Mouse (Mus musculus) heart, postnatal 10 days (tissue): ENCODE data around the gene Scrg1. TPM values are rescaled to one million over a fixed set of nuclear protein-coding genes. Genes with fewer than 3 reads are reported as not detected.
"Not testable (repeated sequence)": the region's sequence is repeated elsewhere in the genome, so short reads cannot be mapped to it uniquely, and the experiment has no call there.

ENCODE experiments used
- DNase-seq, 2 experiments: peaks; one replicate each; pipeline ENCODE4 v3.0.0; 2021
- intact Hi-C: fragments of 180-260 bp; cut with DNase I; formaldehyde crosslinking; loops from one replicate; pipeline ENCODE4 v1.15.1; 2025
- total RNA-seq, 2 experiments: library from RNA; stranded (reverse); gene quantifications; 2 replicates each; pipeline ENCODE4 v1.2.3; 2021

Gene Scrg1
- total RNA-seq = not detected

GRCm38 (mm10) chr8:57455765-57456164, at the start of gene Scrg1:
Gene Scrg1 (plus strand): TSS chr8:57455923.
- intact Hi-C loops = no loop called here

GRCm38 (mm10) chr8:57406366-57406765, 49.4 kb upstream of the Scrg1 start:
- no peak for DNase-seq

More at GRCm38 (mm10) chr8:57455765-57456164, at the start of gene Scrg1:
- no peak for DNase-seq

GRCm38 (mm10) chr8:57409333-57409732, 46.4 kb upstream of the Scrg1 start:
- intact Hi-C loops = no loop called here
- no peak for DNase-seq

More at GRCm38 (mm10) chr8:57406366-57406765, 49.4 kb upstream of the Scrg1 start:
- intact Hi-C loops = no loop called here

- intact Hi-C loops = no loop called here
Measured at GRCm38 (mm10) chr8:57409779-57410472, 45.8 kb upstream of the Scrg1 start.

GRCm38 (mm10) chr8:57410473-57410863, 45.3 kb upstream of the Scrg1 start:
- intact Hi-C loops = no loop called here
- peak in 1 of 2 experiments; percentile 24 for DNase-seq

More at GRCm38 (mm10) chr8:57409779-57410472, 45.8 kb upstream of the Scrg1 start:
- no peak for DNase-seq

GRCm38 (mm10) chr8:57411366-57411765, 44.4 kb upstream of the Scrg1 start:
- intact Hi-C loops = no loop called here

GRCm38 (mm10) chr8:57416827-57417226, 38.9 kb upstream of the Scrg1 start:
- DNase-seq = no peak
- intact Hi-C loops = no loop called here

More at GRCm38 (mm10) chr8:57411366-57411765, 44.4 kb upstream of the Scrg1 start:
- DNase-seq = no peak

GRCm38 (mm10) chr8:57426074-57426473, 29.6 kb upstream of the Scrg1 start:
- intact Hi-C loops = loop anchor here (1.0 to 10.0 kb wide), 5 partner anchors 72 to 901 kb away; no protein-coding TSS in a partner anchor
- peak; percentile 56 to 76 for DNase-seq

GRCm38 (mm10) chr8:57427581-57428366, 27.9 kb upstream of the Scrg1 start:
- DNase-seq = no peak
- intact Hi-C loops = loop anchor here (2.0 to 10.0 kb wide), 5 partner anchors 373 to 903 kb away; no protein-coding TSS in a partner anchor

GRCm38 (mm10) chr8:57428566-57428965, 27.2 kb upstream of the Scrg1 start:
- DNase-seq = no peak
- intact Hi-C loops = loop anchor here (2.0 to 10.0 kb wide), 5 partner anchors 372 to 904 kb away; no protein-coding TSS in a partner anchor

GRCm38 (mm10) chr8:57429166-57429887, 26.4 kb upstream of the Scrg1 start:
- intact Hi-C loops = loop anchor here (1.0 to 10.0 kb wide), 6 partner anchors 102 to 905 kb away; no protein-coding TSS in a partner anchor
- peak; percentile 83 to 92 for DNase-seq

- DNase-seq = not testable (repeated sequence)
- intact Hi-C loops = loop anchor here (1.0 to 10.0 kb wide), 8 partner anchors 57 to 905 kb away; partner anchors contain the start of genes Hmgb2 and Sap30
Measured at GRCm38 (mm10) chr8:57429888-57430274, 25.8 kb upstream of the Scrg1 start.

GRCm38 (mm10) chr8:57430901-57431300, 24.8 kb upstream of the Scrg1 start:
- intact Hi-C loops = loop anchor here (5.0 kb wide), 2 partner anchors 56 to 81 kb away; partner anchors contain the start of genes Hmgb2 and Sap30
- no peak for DNase-seq

- no peak for DNase-seq
- intact Hi-C loops = loop anchor here (5.0 kb wide), 2 partner anchors 54 to 79 kb away; partner anchors contain the start of genes Hmgb2 and Sap30
Measured at GRCm38 (mm10) chr8:57432802-57433201, 22.9 kb upstream of the Scrg1 start.

GRCm38 (mm10) chr8:57435768-57436436, 19.8 kb upstream of the Scrg1 start:
- intact Hi-C loops = no loop called here
- peak in 1 of 2 experiments; percentile 14 for DNase-seq

GRCm38 (mm10) chr8:57436437-57436796, 19.3 kb upstream of the Scrg1 start:
- no peak for DNase-seq
- intact Hi-C loops = no loop called here

GRCm38 (mm10) chr8:57441131-57441530, 14.6 kb upstream of the Scrg1 start:
- no peak for DNase-seq
- intact Hi-C loops = no loop called here

GRCm38 (mm10) chr8:57441556-57441955, 14.2 kb upstream of the Scrg1 start:
- intact Hi-C loops = no loop called here
- DNase-seq = no peak

- intact Hi-C loops = no loop called here
- DNase-seq = no peak
Measured at GRCm38 (mm10) chr8:57443289-57443688, 12.4 kb upstream of the Scrg1 start.

- intact Hi-C loops, DNase-seq: not testable (repeated sequence)
Measured at GRCm38 (mm10) chr8:57445901-57446300, 9.8 kb upstream of the Scrg1 start.
